Mouse (Mus musculus) kidney, embryonic 16.5 days (tissue): Measurements from ENCODE around the gene Ppp1r11. TPM values are rescaled to one million over a fixed set of nuclear protein-coding genes. Genes with fewer than 3 reads are reported as not detected.

ENCODE experiments used
- ATAC-seq: fragments of 200-750 bp; cut with Nextera tagmentation; 2 replicates; pipeline ENCODE4 v1.8.0; 2017; ENCODE audit warnings: moderate TSS enrichment; ENCODE audit not compliant: low FRiP score, low TSS enrichment
- H3K27ac ChIP-seq: fragments of 300-500 bp; sonication (generic); 2 replicates; pipeline ENCODE4 v1.5.1; 2014; ENCODE audit warnings: low read length
- H3K27me3 ChIP-seq: fragments of 300-500 bp; sonication (generic); 2 replicates; pipeline ENCODE4 v1.6.1; 2014; ENCODE audit warnings: low read length, control low read depth, mixed read lengths; ENCODE audit not compliant: insufficient read depth
- H3K36me3 ChIP-seq: fragments of 300-500 bp; sonication (generic); 2 replicates; pipeline ENCODE4 v1.6.1; 2014; ENCODE audit warnings: low read length, control low read depth, mixed read lengths; ENCODE audit not compliant: insufficient read depth
- H3K4me1 ChIP-seq: fragments of 300-500 bp; sonication (generic); 2 replicates; pipeline ENCODE4 v1.6.1; 2014; ENCODE audit warnings: low read length, control low read depth, mixed read lengths; ENCODE audit not compliant: insufficient read depth
- H3K4me2 ChIP-seq: fragments of 300-500 bp; sonication (generic); replicated peaks from 2 replicates; pipeline ENCODE4 v1.6.1; 2014; ENCODE audit warnings: low read depth, low read length
- H3K4me3 ChIP-seq: fragments of 300-500 bp; sonication (generic); 2 replicates; pipeline ENCODE4 v1.5.1; 2014; ENCODE audit warnings: mild to moderate bottlenecking, low read length
- H3K9ac ChIP-seq: fragments of 300-500 bp; sonication (generic); replicated peaks from 2 replicates; pipeline ENCODE4 v1.6.1; 2014; ENCODE audit warnings: low read length
- H3K9me3 ChIP-seq: fragments of 300-500 bp; sonication (generic); 2 replicates; pipeline ENCODE4 v1.6.1; 2016; ENCODE audit warnings: low read length, control low read depth
- WGBS: fragments of 180-500 bp; shearing (Covaris S2); extraction: QIAGEN DNeasy Blood & Tissue Kit; methylation state at CpG from one replicate; pipeline ENCODE4 v1.1.7; 2014; 5-methylcytosine and 5-hydroxymethylcytosine counted together
- polyA plus RNA-seq: library from polyadenylated mRNA; unstranded; fragments of >200 nt; fragmentation: Nextera tagmentation; extraction: Ambion mirVana; gene quantifications from 2 replicates; pipeline ENCODE4 v1.2.1, GENCODE M21; 2015

Ppp1r11 gene
- polyA plus RNA-seq, 1 experiment from 2014 or later: 116 TPM

- Histone ChIP-seq H3K27ac (no peak overlapping the region), H3K4me1 (peaks cover 16% of the 10 kb centered on the region), H3K9me3 (no peaks in the 10 kb centered on the region), H3K36me3 (peaks cover 5% of the 10 kb centered on the region; the same call in 1 of the 2 replicates), H3K9ac (no peak overlapping the region), H3K27me3 (peaks cover 61% of the 10 kb centered on the region), H3K4me3 (no peak overlapping the region), H3K4me2 (no peak overlapping the region)
- no peak for ATAC-seq
- WGBS: 14% methylated on average over 9 of the region's 9 CpGs
These were observed 7.3 kb downstream of the Ppp1r11 start for GRCm38 (mm10) chr17:36944121-36944775.

- Histone ChIP-seq H3K4me1 (peaks cover 16% of the 10 kb centered on the region), H3K9me3 (no peaks in the 10 kb centered on the region), H3K9ac (no peak overlapping the region), H3K27me3 (peaks cover 61% of the 10 kb centered on the region), H3K36me3 (no peaks in the 10 kb centered on the region), H3K4me2 (peak overlapping the region; percentile 72; the same call in 1 of the 2 replicates), H3K4me3 (peak overlapping the region; percentile 42; the same call in 1 of the 2 replicates), H3K27ac (no peak overlapping the region)
- WGBS: 11% methylated on average over 5 of the region's 5 CpGs
- ATAC-seq: no peak
These were observed 7.8 kb downstream of the Ppp1r11 start for GRCm38 (mm10) chr17:36943691-36944090.

GRCm38 (mm10) chr17:36942791-36943471, 8.6 kb downstream of the Ppp1r11 start, which contains the start of gene Rnf39:
TSS of gene Rnf39 (plus strand) at chr17:36942918.
- Histone ChIP-seq H3K4me3 (peak within 1 kb of the TSS; percentile 42), H3K27ac (no peak within 1 kb of the TSS), H3K27me3 (peaks cover 61% of the 10 kb centered on the region), H3K9ac (peak within 1 kb of the TSS; percentile 48), H3K4me1 (peaks cover 16% of the 10 kb centered on the region), H3K36me3 (no peaks in the 10 kb centered on the region), H3K4me2 (peak within 1 kb of the TSS; percentile 72), H3K9me3 (no peaks in the 10 kb centered on the region)
- 2% methylated on average over 58 of the region's 59 CpGs for WGBS
- no peak for ATAC-seq

- Histone ChIP-seq H3K9ac (no peak overlapping the region), H3K9me3 (no peaks in the 10 kb centered on the region), H3K4me2 (peak overlapping the region; percentile 72), H3K4me3 (peak overlapping the region; percentile 42), H3K27me3 (peaks cover 61% of the 10 kb centered on the region), H3K36me3 (no peaks in the 10 kb centered on the region), H3K27ac (no peak overlapping the region), H3K4me1 (peaks cover 12% of the 10 kb centered on the region)
- WGBS: 50% methylated on average over 10 of the region's 10 CpGs
- 0 out of 2 replicates have a peak, but pooled peaks have one; percentile 28 for ATAC-seq
These were observed 9.2 kb downstream of the Ppp1r11 start for GRCm38 (mm10) chr17:36942391-36942790.

- no peaks in the 10 kb centered on the region for H3K36me3 ChIP-seq
- 91% methylated on average over 2 of the region's 2 CpGs for WGBS
- peaks cover 24% of the 10 kb centered on the region for H3K27me3 ChIP-seq
- no peak for ATAC-seq
- H3K27ac ChIP-seq: no peak overlapping the region
- no peak overlapping the region for H3K4me3 ChIP-seq
- H3K4me1 ChIP-seq: peaks cover 7% of the 10 kb centered on the region; the same call in 1 of the 2 replicates
- H3K9ac ChIP-seq: no peak overlapping the region
- H3K4me2 ChIP-seq: no peak overlapping the region
- no peaks in the 10 kb centered on the region for H3K9me3 ChIP-seq
These were observed 13.5 kb downstream of the Ppp1r11 start for GRCm38 (mm10) chr17:36938056-36938455.

- Histone ChIP-seq H3K27me3 (no peaks in the 10 kb centered on the region), H3K27ac (no peak overlapping the region), H3K9ac (no peak overlapping the region), H3K4me2 (no peak overlapping the region), H3K4me1 (no peaks in the 10 kb centered on the region), H3K4me3 (no peak overlapping the region), H3K9me3 (no peaks in the 10 kb centered on the region), H3K36me3 (no peaks in the 10 kb centered on the region)
- ATAC-seq: no peak
- 60% methylated on average over 2 of the region's 2 CpGs for WGBS
These were observed 19.7 kb downstream of the Ppp1r11 start for GRCm38 (mm10) chr17:36931806-36932205.

- WGBS: 84% methylated on average over 4 of the region's 4 CpGs
- Histone ChIP-seq H3K9ac (no peak overlapping the region), H3K27ac (no peak overlapping the region), H3K27me3 (no peaks in the 10 kb centered on the region), H3K36me3 (no peaks in the 10 kb centered on the region), H3K4me3 (no peak overlapping the region), H3K4me1 (no peaks in the 10 kb centered on the region), H3K4me2 (no peak overlapping the region), H3K9me3 (no peaks in the 10 kb centered on the region)
- ATAC-seq: no peak
These were observed 20.4 kb downstream of the Ppp1r11 start for GRCm38 (mm10) chr17:36931130-36931529.

- H3K9ac ChIP-seq: no peak overlapping the region
- ATAC-seq: no peak
- H3K4me2 ChIP-seq: no peak overlapping the region
- H3K9me3 ChIP-seq: no peaks in the 10 kb centered on the region
- H3K27ac ChIP-seq: no peak overlapping the region
- H3K36me3 ChIP-seq: no peaks in the 10 kb centered on the region
- no peak overlapping the region for H3K4me3 ChIP-seq
- no peaks in the 10 kb centered on the region for H3K27me3 ChIP-seq
- 28% methylated on average over 6 of the region's 6 CpGs for WGBS
- no peaks in the 10 kb centered on the region for H3K4me1 ChIP-seq
These were observed 21.3 kb downstream of the Ppp1r11 start for GRCm38 (mm10) chr17:36930233-36930632.

- H3K9ac ChIP-seq: no peak overlapping the region
- no peaks in the 10 kb centered on the region for H3K4me1 ChIP-seq
- no peak overlapping the region for H3K27ac ChIP-seq
- H3K4me3 ChIP-seq: no peak overlapping the region
- H3K27me3 ChIP-seq: no peaks in the 10 kb centered on the region
- H3K4me2 ChIP-seq: no peak overlapping the region
- no peak for ATAC-seq
- WGBS: 68% methylated on average over 12 of the region's 12 CpGs
- H3K9me3 ChIP-seq: no peaks in the 10 kb centered on the region
- no peaks in the 10 kb centered on the region for H3K36me3 ChIP-seq
These were observed 22.2 kb downstream of the Ppp1r11 start for GRCm38 (mm10) chr17:36929236-36929932.
